Mouse (Mus musculus) skeletal muscle tissue, adult 2 months (tissue): Measurements from ENCODE around the gene Creb3l1.

Experiments
- DNase-seq: peaks from one replicate; pipeline ENCODE4 v3.0.0-alpha.2; 2012; ENCODE audit warnings: low read depth, low spot score

Gene Creb3l1

DNA sequence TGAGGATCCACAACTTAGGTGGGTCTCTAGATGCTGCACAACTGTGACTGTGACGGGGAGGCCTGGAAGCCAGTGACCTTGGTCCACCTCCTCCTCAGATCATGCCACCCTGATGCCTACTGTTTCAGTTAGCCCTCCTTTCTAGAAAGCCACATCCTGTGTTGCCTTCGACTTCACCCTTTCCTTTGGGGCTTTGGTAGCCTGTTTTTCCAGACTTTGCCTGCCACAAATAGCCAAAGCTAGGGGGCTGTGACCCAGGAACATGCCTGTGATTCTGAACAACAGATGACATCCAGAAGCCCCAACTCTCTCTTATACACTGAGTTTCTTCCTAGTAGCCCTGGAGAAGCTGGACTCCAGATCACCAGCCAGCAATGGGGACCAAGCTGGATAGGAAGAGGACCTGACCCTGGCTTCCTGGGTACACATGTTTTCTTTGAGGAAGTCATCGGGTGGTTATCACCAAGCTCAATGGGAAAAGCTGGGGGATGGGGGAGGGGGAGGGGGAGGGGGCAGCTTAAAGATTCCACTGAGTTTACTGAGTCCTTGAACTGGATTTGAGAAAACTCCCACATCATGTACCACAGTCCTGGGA lies 59.6 kb downstream of the Creb3l1 start:
- DNase-seq = no peak

DNA sequence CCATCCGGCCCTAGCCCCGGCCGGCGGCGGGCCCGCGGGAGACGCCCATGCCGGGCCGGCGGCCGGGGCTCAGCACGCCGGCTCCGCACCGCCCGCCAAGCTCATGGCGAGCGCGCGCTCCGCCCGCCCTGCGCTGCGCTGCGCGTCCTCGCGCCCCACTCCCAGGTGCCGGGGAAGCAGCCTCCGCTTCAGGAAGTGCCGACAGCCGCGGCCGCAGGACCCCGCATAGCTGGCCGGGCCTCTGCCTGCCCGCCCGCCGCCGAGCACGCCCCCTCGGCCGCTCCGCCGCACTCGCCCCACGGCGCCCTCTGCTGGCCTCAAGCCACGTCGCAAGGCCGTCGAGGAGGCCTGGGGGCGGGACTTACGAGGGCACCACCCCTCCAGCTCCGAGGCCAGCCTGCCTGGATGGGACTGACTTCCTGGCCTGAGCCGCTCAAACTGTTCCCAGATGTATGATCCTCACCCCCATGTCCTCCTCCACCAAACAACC lies 60.8 kb downstream of the Creb3l1 start:
- DNase-seq = peak; percentile 91

DNA sequence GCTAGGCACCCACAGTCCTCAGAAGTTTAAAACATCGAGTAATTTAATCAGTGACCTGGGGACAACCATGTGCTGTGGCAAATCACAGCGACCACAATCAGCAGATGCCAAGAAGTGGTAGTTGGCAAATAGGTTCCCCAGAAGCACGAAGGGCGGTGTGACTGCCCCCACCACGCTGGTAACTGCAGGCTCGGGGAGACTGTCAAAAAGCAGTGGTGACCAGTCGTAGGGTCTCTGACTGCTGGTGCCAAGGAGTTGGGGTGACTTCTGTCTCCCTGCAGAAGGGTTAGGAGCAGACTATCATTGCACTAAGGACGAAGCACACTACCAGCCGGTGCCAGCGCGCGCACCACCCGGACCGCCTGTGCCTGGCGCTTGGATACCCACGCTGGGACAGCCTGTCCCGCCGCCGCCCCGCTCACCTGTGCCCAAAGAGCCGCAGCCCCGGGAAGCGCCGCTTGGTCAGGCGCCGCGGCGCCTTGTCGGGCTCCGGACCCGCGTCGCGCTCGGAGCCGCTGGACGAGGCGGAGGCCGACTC lies 61.4 kb downstream of the Creb3l1 start:
- DNase-seq = no peak

DNA sequence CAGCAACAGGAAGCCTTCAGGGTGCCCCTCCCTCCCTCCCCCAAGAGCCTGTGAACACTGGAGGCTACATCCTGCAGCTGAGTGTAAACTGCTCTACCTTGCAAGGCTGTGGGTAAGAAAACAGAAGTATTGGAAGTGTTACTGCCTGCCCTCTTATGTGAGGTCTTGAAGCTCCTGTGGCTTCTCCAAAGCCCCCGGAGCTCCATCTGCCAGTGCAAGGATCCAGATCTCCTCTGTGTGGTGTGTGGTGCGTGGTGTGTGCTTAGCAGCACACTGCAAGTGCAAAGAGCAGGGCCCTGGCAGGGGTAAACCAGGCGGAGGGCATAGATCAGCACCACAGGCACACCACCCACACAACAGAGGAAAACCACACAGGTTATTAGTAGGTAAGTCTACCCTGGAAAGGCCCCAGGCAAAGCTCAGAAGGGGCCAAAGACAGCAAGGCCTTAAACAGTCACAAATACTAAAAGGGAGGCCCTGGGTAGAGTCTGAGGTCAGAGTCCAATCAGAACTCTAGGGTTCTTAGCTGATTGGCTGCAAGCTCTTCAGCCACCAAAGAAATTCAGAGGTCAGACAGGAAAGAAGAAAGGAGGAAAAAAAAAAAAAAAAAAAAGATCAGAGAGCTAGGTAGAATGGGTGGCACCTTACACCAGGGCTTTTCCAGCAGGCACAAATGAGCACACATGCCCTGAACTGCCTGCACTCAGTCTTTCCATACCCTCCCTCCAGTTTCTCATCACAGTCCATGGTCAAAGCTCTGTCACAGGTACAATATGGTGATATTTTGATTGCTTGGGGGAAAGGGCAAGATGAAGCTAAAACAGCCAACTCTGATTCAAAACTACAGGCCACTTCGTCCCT lies 62.2 kb downstream of the Creb3l1 start:
- DNase-seq = no peak

DNA sequence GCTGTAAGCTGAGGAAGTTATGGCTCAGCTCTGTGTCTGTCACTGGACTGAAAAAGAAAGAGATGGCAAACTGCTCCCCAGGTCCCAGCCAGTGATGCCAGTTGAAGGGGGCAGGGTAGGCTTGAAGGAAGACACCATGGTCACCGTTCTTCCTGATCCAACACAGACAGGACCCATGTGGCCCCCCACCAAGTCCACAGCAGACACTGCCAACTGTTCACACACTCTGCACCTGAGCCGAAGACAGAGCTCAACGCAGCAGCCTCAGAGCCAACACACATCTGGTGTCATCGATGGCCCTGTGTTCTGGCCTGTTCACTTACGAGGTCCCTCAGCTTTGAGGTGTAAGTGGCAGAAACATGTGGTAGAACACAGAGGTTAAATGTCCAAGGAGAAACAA lies 63.8 kb downstream of the Creb3l1 start:
- DNase-seq = no peak

DNA sequence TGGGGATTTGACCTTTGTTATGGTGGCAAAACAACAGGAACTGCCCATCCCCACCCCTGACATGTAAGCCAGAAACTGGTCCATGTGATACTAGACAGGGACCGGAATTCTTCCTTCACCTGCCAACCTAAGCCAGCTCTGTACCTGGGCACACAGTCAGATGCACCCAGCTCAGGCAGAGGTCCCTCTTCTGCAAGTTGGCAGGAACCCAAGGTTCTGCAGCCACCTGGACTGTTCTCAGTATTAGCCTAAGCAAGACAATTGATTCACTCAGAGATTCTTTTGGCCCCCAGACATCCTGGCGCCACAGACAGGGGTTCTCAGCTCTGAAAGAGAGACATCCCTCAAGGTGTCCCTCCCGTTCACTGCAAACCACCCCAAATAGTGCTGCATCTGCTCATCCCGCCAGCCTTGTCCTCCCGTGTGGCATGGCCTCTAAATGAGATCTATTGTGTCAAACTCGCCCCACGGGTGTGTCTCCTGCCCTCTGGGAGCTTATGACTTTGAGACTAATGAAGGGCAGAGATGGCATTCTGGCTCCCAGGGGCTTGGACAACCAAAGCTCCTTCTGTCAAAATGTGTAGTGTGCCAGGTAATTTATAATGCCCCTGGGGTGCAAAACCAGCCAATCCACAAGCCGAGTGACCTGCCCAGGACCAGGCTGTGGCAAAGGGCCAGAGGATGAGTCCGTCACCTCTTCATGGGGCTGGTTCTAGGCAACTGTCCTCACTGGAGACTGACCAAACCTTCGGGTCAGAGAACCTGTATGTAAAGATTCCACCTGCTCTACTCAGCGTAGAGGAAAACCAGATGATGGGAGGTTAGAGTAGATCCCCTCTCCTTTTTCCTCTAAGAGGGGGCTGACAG lies 64.5 kb downstream of the Creb3l1 start:
- no peak for DNase-seq

DNA sequence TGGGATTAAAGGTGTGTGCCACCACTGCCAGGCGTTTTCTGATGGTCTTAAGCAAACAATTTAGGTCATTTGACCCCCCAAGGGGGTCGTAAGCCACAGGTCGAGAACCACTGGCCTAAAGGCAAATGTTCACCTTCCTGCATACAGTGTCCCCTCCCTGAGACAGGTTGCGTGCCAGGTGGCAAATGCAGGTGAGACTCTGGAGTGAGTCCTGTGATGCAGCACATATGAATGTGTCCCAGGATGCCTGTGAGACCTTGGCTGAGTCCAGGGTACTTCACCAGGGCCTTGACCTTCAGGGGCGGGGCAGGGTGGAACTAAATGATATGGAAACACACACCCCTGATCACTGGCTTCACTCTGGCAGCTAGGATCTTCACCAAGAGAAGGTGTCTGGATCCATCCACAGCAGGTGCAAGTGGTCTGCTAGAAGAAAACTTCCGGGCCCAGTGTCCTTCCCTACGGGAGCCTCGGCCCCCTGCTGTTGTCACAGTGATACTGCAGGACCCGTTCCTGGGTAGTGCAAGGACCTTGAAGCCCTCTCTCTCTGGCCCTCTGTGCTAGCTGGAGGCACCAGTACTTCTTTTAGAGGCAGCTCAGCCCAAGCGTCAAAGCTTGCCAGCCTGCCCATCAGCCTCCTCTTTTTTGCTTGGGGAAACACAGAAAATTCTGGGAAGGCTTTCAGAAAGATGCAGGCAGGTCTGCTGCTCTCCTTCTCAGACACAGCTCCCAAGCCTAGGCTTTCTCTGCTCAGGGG lies 65.4 kb downstream of the Creb3l1 start:
- DNase-seq = no peak

DNA sequence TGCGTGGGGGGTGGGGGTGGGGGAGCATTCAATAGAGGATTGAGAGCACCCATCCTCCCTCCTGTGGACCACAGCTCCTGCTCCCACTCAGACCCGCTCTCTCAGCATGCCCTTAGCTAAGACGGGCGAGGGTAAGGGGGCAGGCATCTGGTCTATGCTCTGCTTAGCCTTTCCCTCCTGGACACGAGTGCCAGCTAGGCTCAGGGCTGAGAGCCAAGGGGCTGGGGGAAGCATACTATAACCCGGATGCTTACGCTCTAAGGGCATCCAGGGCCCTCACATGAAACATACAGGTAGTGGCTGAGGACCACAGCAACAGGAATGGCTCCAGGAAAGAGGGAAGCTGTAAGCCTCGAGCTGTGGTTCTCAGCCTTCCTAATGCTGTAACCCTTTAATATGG lies 66.3 kb downstream of the Creb3l1 start:
- no peak for DNase-seq

DNA sequence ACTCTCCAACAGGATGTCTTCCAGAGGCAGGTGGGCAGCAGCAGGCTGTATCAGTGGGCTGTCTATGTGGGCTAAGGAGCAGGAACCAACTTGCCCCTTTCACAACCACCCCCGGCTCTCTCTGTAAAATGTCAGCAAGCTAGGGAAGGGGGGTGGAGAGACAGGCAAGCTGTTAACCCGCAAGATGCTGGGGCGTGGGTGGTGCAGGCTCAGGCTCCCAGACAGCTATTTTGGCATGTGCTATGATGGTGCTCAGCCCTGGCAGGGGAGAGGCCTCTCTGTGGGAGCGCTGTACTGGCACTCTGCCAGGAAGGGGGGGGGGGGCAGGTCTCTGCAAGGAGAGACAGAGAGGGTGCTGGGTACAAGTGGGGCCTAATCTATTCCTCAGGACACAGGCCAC lies 67.2 kb downstream of the Creb3l1 start:
- no peak for DNase-seq

DNA sequence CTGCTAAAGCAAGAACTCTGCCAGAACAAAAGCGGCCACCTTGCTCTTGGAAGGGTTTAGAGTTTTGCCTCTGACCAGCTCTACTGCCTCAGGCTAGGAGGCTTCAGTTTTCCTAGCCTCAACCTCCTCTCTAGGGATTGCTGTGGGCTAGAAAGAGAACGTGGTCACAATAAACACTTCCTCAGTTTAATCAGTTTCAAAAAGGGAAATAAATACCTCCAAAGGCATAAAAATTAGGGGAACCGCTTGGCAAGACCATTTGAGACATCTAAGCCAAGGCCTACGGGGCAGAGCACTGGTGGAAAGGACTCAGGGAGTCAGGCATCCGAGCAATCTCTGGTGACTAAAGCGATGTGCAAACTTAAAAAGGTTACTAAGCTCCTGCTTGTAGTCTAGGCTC lies 68.4 kb downstream of the Creb3l1 start:
- no peak for DNase-seq

DNA sequence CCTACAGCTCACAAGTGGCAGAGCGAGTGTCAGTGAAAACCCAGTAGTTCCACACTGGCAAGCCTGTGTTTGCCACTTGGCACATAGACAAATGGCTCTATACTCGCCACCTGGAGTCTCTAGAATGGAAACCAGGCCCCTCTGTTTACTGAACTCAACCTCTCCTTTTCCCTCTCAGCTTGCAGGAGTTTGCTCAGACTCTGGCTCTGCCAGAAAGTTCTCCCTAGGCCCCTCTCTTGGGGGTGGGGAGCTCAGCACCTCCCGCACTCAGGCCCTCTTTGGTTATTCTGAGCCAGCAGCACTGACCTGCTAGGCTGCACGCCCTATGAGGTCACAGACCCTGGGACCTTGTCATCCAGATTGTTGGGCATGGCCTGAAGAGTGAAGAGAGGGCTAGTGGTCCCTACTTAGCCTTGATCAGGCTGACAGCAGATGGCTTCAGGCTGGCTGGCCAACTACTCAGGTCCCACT lies 69.1 kb downstream of the Creb3l1 start:
- no peak for DNase-seq

DNA sequence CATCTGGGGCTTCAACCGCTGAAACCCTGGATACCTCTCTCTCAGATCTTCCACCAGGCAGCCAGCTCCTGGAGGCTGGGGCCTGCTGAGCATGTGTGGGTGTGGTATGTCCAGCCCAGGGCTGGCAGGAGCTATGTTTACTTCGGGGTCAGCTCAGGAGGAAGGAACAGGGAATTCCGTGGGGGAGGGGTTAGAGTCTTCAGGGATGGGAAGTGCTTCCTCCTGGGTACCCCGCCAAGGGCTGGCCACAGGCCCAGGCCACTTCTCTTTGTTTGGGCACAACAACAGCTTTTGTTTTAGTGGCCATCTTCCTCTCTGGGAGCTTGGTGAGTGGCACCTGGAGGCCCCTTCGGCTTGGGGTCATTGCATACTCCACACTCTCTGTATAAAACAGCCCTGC lies 70.5 kb downstream of the Creb3l1 start:
- no peak for DNase-seq

DNA sequence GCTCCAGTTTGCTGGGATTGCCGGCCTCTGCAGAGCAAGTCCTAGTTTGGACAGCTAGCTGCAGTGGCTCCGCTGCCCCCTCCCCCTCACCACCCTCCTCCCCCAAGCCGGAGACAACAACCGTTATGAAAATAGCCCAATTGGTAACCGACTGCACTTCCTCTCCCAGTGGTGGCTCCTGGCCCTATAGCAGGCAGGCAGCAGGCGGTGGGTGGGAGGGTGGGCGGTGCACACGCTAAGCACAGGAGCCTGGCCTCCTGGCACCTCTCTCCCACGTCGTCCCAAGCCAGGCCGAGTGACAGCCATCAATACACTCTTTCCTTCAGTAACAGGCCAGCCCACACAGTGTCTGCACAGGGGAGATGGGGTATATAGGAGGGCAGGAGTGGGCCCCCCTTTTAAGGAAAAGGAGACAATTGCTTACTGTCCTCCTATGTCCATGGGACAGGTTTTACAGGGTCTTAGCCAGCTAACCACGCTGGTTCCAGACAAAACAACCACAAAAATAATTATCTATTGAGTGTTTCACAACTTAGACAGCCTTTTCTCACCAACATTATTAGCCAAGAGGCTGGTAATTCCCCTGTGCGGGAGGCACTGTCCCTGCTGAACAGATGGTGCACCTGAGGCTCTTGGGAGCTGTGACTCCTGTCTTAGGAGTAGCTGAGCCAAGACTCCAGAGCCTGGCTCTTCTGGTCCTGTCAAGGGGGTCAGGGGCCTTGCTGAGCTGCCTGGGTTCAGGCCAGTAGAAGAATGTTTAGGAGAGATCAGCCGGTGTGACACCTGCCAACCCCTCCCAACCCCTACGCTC lies 73.8 kb downstream of the Creb3l1 start:
- peak; percentile 85 for DNase-seq

DNA sequence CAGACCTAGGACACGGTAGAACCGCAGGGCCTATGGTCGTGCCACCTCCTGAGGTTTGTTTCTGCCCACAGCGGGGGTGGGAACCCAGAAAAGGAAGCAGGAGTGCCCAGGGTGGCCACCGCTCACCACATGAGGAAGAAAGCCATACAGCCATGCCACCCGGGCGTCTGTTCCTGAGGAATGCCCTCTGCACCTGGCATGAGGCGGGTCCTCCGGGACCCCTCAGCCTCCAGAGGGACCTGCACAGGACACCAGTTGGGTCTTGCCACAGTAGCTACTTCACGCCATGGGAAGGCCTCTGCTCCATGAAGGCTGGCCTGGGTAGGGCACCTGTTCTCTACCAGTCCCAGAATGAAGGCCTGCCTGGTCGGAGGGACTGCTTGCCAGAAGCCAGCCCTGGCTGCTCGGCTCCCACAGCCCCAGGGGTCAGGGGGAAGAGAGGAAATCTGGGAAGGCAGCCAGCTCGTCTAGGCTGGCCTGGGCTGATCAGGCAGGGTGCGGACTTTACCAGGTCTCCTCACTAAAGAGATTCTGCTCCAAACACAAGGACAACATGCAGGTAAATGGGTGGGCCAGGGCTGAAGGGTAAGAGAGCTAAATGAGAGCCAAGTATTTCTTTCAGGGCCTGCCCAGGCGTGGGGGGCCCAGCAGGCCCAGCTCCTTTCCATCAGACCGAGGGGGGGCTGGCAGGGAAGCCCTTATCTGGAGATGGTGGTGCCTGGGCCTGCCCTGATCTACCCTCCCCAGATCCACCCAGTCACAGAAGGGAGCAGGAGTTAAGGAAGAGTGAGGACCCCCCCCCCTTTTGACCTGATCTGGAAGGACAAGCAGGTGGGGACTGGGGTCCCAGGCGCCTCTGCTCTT lies 74.7 kb downstream of the Creb3l1 start:
- DNase-seq = peak; percentile 73

DNA sequence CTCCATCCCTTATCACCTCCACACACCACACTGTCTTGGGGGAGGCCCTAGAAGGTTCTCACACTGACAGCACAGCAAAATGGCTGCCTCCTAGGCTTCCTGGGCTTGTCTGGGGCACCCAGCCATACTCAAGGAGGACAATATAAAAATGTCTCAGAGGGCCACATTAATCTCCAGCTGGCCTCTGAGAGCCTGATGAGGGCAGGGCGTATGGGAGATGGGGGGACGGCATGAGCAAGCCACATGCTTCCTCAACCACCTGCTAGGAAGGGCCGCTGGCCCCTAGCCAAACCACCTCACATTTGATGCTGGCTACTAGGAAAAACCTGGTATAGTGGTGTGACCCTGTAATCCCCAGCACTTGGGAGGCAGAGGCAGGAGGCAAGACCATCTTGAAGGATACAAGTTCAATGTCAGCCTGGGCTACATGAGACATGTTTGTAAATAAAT lies 75.5 kb downstream of the Creb3l1 start:
- DNase-seq = no peak

DNA sequence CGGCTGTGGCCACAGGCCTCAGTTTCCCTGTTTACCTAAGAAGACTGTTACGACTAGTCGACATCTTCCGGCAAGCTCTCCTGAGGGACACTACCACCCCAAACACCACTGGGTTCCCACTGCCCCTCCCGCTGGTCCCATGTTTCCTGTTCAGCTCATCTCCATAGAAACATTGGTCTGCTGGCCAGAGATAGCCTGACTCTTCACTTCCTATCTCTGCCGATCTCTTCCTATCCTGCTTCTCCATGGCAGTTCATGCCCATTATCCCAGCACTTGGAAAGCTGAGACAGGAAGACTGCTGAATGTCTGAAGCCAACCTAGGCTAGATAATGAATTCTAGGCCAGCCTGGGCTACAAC lies 76.2 kb downstream of the Creb3l1 start:
- DNase-seq = no peak

DNA sequence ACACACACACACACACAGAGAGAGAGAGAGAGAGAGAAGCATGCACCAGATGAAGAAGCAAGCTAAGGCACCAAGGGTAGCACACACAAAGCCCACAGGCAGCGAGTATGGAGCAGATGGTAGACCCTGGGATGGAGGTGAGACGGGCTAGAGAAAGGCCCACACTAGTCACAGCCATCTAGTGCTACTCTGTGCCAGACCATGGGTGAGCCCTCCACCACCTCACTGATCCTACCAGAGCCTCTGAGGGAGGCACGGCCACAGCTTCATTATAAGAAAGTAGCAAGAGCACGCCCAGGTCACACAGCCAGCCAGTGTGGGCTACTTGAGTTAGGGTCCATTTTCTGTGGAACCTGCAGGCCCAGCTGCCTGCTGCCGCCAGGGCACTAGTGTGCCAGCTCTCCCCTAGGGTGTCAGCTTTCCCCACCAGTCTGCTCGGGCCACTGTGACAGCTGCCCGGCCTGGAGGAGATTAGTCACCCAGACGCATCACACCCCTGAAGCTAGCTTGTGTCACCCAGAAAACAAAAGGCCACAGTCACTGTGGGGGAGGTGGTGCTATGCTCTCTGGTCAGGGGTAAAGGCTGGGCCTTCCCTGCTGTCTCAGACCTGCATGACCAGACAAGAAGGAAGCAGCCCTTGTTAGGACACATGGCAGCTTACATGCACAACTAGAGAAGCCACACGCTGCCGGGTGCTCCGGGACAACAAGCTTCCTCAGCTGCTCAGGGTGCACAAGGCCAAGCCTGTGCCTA lies 76.7 kb downstream of the Creb3l1 start:
- peak; percentile 80 for DNase-seq

DNA sequence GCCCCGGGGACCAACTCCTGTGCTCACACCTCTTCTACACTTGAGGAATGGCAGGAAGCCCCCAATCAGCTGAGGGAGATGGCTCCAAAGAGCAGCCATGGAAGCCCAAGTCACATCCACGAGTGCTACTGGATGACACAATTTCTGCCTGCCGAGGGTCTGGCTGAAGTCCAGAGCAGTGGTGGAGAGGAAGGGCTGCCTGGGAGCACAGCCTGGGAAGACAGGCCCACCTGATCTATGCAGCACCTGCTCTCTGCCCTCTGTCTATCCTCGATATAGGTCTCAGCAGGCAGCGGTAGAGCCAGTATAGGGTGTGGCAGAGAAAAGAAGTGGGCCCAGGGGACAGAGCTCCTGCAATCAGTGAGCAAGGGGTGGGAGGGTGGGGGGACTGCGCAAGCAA lies 77.5 kb downstream of the Creb3l1 start:
- no peak for DNase-seq

DNA sequence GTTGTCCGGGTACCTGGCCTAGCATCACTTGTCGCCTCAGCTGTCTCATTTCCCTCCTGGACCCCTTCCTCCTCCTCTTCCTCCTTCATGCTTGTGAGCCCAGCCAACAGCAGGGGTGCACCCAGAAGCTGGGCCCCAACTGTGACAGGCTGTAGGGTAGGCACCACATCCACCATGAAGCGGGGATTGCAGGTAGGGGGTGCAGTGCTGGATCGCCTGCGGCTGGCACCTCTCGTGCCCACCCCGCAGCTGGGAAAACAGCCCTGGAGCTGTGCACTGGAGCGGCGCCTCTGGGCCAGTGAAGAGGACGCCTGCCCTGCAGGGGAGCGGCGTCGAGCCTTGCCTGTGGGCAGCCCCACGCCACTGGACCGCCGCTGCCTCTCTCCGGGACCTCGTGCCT lies 78.8 kb downstream of the Creb3l1 start, which contains the start of gene Gm9821:
TSS of gene Gm9821 (plus strand) at position 221 of the 400 bp plus-strand sequence.
- no peak for DNase-seq
